Mouse (Mus musculus) limb, embryonic 14.5 days (tissue): Measurements from ENCODE around the gene Zfp446. TPM values are rescaled to one million over a fixed set of nuclear protein-coding genes. Genes with fewer than 3 reads are reported as not detected.

Experiments
- ATAC-seq: fragments of 200-750 bp; cut with Nextera tagmentation; 2 replicates; pipeline ENCODE4 v1.8.0; 2017; ENCODE audit warnings: low read depth, moderate number of reproducible peaks, moderate TSS enrichment; ENCODE audit not compliant: low FRiP score
- DNase-seq: peaks from one replicate; pipeline ENCODE4 v3.0.0-alpha.2; 2015; ENCODE audit warnings: low spot score
- H3K27ac ChIP-seq: fragments of 300-500 bp; sonication (generic); replicated peaks from 2 replicates; pipeline ENCODE4 v1.5.1; 2014; ENCODE audit warnings: low read depth, mild to moderate bottlenecking, low read length, moderate library complexity, mixed read lengths
- H3K27me3 ChIP-seq: fragments of 300-500 bp; sonication (generic); 2 replicates; pipeline ENCODE4 v1.6.1; 2014; ENCODE audit warnings: low read length, mixed read lengths; ENCODE audit not compliant: control insufficient read depth, insufficient read depth
- H3K36me3 ChIP-seq: fragments of 300-500 bp; sonication (generic); 2 replicates; pipeline ENCODE4 v1.6.1; 2014; ENCODE audit warnings: mild to moderate bottlenecking, low read length, moderate library complexity, mixed read lengths; ENCODE audit not compliant: control insufficient read depth, insufficient read depth
- H3K4me1 ChIP-seq: fragments of 300-500 bp; sonication (generic); 2 replicates; pipeline ENCODE4 v1.6.1; 2014; ENCODE audit warnings: antibody characterized with exemption, low read length, mixed read lengths; ENCODE audit not compliant: control insufficient read depth, insufficient read depth
- H3K4me2 ChIP-seq: fragments of 300-500 bp; sonication (generic); replicated peaks from 2 replicates; pipeline ENCODE4 v1.6.1; 2014; ENCODE audit warnings: low read depth, mild to moderate bottlenecking, low read length, moderate library complexity; ENCODE audit not compliant: severe bottlenecking
- H3K4me3 ChIP-seq: fragments of 300-500 bp; sonication (generic); replicated peaks from 2 replicates; pipeline ENCODE4 v1.5.1; 2014; ENCODE audit warnings: low read length
- H3K9ac ChIP-seq: fragments of 300-500 bp; sonication (generic); 2 replicates; pipeline ENCODE4 v1.6.1; 2014; ENCODE audit warnings: mild to moderate bottlenecking, low read depth, low read length, moderate library complexity; ENCODE audit not compliant: severe bottlenecking
- H3K9me3 ChIP-seq: fragments of 300-500 bp; sonication (generic); 2 replicates; pipeline ENCODE4 v1.6.1; 2016; ENCODE audit warnings: low read length; ENCODE audit not compliant: control insufficient read depth
- POLR2A ChIP-seq: fragments of 200-500 bp; IDR thresholded peaks from 2 replicates; pipeline ENCODE4 v1.8.0; 2012; ENCODE audit warnings: inconsistent platforms, mild to moderate bottlenecking, moderate library complexity, borderline replicate concordance; ENCODE audit not compliant: insufficient read depth, insufficient read length; ENCODE audit errors: extremely low read depth
- WGBS: fragments of 180-500 bp; shearing (Covaris S2); extraction: QIAGEN DNeasy Blood & Tissue Kit; methylation state at CpG from one replicate; pipeline ENCODE4 v1.1.7; 2014; 5-methylcytosine and 5-hydroxymethylcytosine counted together
- polyA plus RNA-seq, 2 experiments: library from polyadenylated mRNA; depleted of rRNA in 1 of 2; stranded (reverse) in 1 of 2; unstranded in 1 of 2; fragments of >200 nt; fragmentation: Nextera tagmentation in 1 of 2; extraction: Ambion mirVana in 1 of 2; gene quantifications; 2 replicates each; pipeline versions ENCODE4 v1.2.1 to v1.2.3; 2012 to 2014

The Zfp446 gene
- polyA plus RNA-seq, 2 experiments: 3.5 to 10.1 TPM

DNA sequence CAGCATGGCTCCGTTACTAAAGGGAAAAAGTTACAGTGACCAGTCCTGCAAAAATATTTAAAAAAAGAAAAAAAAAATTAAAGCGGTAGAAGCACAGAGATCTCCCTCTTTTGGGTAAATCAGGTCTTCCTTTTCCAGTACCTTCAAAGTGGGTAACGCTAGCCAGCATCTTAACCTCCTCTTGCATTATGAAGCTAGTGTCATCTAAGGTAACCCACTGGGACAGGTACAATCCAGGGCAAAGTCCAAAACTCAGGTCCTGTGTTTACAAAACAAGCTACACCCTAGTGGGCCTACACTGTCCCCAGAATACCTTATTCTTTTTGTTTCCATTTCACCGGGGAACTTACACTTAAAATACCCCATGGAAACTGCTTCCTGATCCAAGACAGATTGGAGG, 36.0 kb downstream of the Zfp446 start:
- no peak for TF ChIP-seq POLR2A

DNA sequence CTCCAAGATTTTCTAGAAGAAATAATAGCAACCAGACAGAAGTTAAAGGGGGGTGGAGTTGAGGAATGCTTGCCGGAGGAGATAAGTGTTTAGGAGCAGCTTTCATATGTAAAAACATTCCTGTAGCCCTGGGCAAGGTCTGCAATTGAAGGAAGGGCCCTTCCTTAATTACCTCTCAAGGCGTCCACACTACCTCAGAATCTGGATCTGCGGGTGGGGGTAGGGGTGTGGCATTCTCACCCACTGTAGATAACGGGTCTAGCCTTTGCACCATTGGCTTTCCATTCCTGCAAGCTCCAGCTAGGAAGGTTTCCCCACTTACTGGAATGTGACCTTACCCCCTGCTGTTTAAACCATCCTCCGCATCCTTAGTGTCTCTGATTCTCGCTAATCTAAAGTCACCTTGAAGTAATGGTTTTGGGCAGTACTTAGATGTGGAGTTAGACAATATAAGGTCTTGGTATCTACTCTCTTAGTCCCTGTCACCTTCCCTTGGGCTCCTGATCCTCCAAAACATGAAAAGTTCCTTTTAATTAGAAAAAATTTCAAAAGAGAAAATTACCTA, 36.7 kb downstream of the Zfp446 start:
- 35% methylated on average over 6 of the region's 6 CpGs for WGBS
- DNase-seq: no peak

More for the DNA sequence above, 36.0 kb downstream of the Zfp446 start:
- no peaks in the 10 kb centered on the region for H3K27me3 ChIP-seq
- no peak overlapping the region for H3K27ac ChIP-seq
- DNase-seq: no peak
- WGBS: 61% methylated on average over 4 of the region's 4 CpGs
- H3K4me2 ChIP-seq: no peak overlapping the region
- no peak overlapping the region for H3K4me3 ChIP-seq
- H3K9ac ChIP-seq: no peak overlapping the region
- H3K36me3 ChIP-seq: no peaks in the 10 kb centered on the region
- ATAC-seq: no peak
- peaks cover 8% of the 10 kb centered on the region for H3K4me1 ChIP-seq
- H3K9me3 ChIP-seq: no peaks in the 10 kb centered on the region

DNA sequence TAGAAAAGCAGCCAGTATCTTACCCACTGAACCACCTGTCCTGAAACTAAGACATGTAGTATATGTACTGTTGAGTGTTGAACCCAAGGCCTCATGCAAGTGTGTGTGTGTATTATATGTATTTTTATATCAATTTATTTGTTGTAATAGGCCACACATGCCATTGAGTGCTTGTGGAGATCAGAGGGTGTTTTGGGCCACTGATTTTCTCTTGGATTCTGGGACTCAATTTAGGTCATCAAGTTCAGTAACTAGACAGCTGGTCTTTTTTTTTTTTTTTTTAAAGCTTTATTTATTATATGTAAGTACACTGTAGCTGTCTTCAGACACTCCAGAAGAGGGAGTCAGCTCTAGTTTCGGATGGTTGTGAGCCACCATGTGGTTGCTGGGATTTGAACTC, 37.6 kb downstream of the Zfp446 start:
- ATAC-seq (no peak), DNase-seq (no peak)
- Histone ChIP-seq H3K36me3 (no peaks in the 10 kb centered on the region), H3K9ac (no peak overlapping the region), H3K27me3 (no peaks in the 10 kb centered on the region), H3K4me1 (peaks cover 4% of the 10 kb centered on the region), H3K4me2 (no peak overlapping the region), H3K27ac (no peak overlapping the region), H3K9me3 (no peaks in the 10 kb centered on the region), H3K4me3 (no peak overlapping the region)
- no peak for TF ChIP-seq POLR2A
- WGBS: 77% methylated on average over 1 of the region's 1 CpGs

More for the DNA sequence above, 36.7 kb downstream of the Zfp446 start:
- no peak for TF ChIP-seq POLR2A
- Histone ChIP-seq H3K4me1 (peaks cover 5% of the 10 kb centered on the region), H3K27me3 (no peaks in the 10 kb centered on the region), H3K9me3 (no peaks in the 10 kb centered on the region), H3K4me3 (no peak overlapping the region), H3K36me3 (no peaks in the 10 kb centered on the region), H3K9ac (no peak overlapping the region), H3K27ac (no peak overlapping the region), H3K4me2 (no peak overlapping the region)
- no peak for ATAC-seq

DNA sequence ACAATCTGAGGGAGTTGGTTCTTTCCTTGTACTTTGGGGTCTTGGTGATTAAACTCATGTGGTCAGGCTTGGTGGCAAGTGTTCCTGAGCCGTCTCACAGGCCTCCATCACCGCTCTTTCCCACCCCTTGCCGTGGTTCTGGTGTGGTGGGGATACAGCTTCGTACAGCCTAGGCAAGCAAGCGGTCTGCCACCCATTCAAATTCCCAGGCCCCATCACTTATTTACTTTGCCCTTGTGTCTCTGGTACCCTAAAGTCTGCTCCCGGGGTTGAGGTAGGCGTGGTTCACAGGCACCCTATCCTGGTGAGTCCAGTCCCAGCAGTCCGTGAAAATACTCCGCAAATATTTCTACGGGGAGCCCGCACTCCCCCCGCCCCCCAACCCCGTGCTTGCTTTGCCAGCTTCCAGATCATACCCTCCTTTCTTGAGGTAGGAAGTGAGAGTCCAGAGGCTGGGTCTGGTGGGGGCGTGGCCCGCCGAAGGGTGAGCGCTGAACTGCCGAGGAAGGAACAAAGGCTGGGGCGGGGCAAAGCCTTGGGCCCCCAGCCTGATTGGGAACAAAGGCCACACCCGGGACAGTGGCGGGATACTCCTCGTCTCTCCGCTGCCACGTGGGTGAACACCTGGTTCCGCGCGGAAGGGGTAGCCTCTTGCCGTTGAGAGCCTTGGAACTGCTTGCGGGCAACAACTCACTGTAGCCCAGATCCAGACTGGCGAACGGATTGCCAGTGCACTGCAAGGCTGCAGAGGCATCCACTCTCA, 45.3 kb downstream of the Zfp446 start:
- Histone ChIP-seq H3K4me3 (peak overlapping the region; percentile 99), H3K4me2 (peak overlapping the region; percentile 98), H3K9me3 (no peaks in the 10 kb centered on the region), H3K36me3 (peaks cover 25% of the 10 kb centered on the region), H3K9ac (peak overlapping the region; percentile 98), H3K27ac (peak overlapping the region; percentile 99), H3K4me1 (peaks cover 14% of the 10 kb centered on the region), H3K27me3 (no peaks in the 10 kb centered on the region)
- DNase-seq (peak; percentile 88), ATAC-seq (peak; percentile 69)
- 2% methylated on average over 31 of the region's 31 CpGs for WGBS
- no peak for TF ChIP-seq POLR2A

DNA sequence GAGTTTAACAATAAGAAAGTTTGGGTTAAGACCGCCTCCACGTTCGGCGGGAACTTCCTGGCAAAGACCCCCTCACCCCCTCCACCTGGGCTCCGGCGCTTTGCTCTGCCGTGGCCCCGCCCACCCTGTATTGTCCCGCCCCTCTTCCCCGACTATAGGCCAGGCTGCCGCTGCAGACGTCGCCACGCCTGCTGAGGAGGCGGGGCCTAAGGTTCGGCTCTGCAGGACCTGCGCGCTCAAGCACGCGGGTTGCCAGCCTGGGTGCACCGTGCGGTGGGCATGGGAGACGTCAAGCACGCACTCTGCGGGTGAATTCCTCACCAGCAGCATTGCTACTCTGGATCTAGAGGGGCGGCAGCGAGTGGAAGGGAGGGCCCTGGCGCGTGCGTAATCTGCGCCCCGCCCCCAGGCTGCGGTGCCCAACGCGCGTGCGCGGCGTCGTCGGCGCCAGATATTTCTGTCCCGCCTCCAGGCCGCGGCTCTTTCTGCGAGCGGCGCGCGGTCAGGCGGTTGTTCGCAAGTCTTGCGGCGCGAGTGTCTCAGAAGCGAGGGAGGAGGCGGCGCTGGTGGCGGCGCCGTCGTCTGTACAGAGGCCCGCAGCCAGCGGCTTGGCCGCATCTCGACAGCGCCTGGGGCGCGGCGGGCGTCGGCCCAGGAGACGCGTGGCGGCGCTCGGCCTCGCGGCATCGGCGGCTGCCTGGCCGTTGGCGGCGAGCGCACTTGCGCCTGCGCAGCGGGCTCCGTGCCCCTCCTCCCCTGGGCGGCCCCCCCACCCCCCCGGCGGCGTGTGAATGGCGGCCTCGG, 46.5 kb downstream of the Zfp446 start:
- Histone ChIP-seq H3K27ac (peak overlapping the region; percentile 99), H3K4me3 (peak overlapping the region; percentile 99), H3K27me3 (no peaks in the 10 kb centered on the region), H3K9ac (peak overlapping the region; percentile 98), H3K9me3 (no peaks in the 10 kb centered on the region), H3K36me3 (peaks cover 37% of the 10 kb centered on the region), H3K4me1 (peaks cover 14% of the 10 kb centered on the region), H3K4me2 (peak overlapping the region; percentile 98)
- peak; percentile 87 for ATAC-seq
- under 1% methylated on average over 53 of the region's 95 CpGs for WGBS
- peak; percentile 97; the same call in 1 of the 2 replicates for TF ChIP-seq POLR2A
- DNase-seq: peak; percentile 94
